Mouse (Mus musculus): ENCODE measurements around the gene Atp6v0e. TPM values are rescaled to one million over a fixed set of nuclear protein-coding genes. Genes with fewer than 3 reads are reported as not detected.

Atp6v0e gene
- polyA plus RNA-seq, 1 experiment from 2014 or later, result 136 TPM

DNA sequence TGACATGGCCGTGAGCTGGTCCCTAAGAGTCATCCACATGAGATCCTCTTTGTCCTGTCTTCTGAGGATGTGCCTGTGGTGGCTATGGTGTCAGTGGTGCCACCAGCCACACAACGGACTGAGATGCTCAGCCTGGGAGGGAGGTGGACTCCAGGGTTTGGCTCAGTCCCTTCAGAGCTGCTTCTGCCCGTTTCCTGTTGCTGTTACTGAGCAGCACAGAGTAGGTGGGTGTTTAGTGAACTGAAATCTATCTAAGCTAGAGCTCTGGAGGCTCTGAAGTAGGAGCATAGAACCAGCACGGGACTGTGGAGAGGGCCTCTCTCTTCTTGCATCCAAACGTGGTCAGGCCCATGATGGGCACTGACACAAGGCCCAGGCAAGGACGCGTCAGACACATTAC lies 28.5 kb upstream of the Atp6v0e start:
- H3K27ac ChIP-seq (ENCODE audit: low read length), result no peak overlapping the region
- 74% methylated on average over 7 of the region's 7 CpGs for WGBS (ENCODE audit: insufficient replicate concordance)

GRCm38 (mm10) chr17:26635951-26636350 lies 27.1 kb upstream of the Atp6v0e start:
- Histone ChIP-seq H3K9me3 (replicated peaks; ENCODE audit: control insufficient read depth, low read length) (no peaks in the 10 kb centered on the region), H3K9ac (ENCODE audit: low read depth, low read length) (no peak overlapping the region), H3K4me1 (ENCODE audit: control insufficient read depth, low read depth, low read length) (peaks cover 4% of the 10 kb centered on the region; the same call in 1 of the 2 replicates), H3K36me3 (ENCODE audit: control insufficient read depth, insufficient read depth) (peaks cover 5% of the 10 kb centered on the region; the same call in 1 of the 2 replicates), H3K27ac (ENCODE audit: low read length) (no peak overlapping the region), H3K4me3 (ENCODE audit: low read depth, low read length) (no peak overlapping the region), H3K4me2 (ENCODE audit: low read depth, low read length) (no peak overlapping the region), H3K27me3 (ENCODE audit: control insufficient read depth, insufficient read depth, low read depth, low read length) (no peaks in the 10 kb centered on the region)
- WGBS (ENCODE audit: insufficient replicate concordance), result 62% methylated on average over 7 of the region's 7 CpGs
- peak; percentile 17; the same call in 1 of the 2 replicates for ATAC-seq (ENCODE audit: low read depth)

More for the DNA sequence above, 28.5 kb upstream of the Atp6v0e start:
- H3K4me2 ChIP-seq (ENCODE audit: low read depth, low read length), result no peak overlapping the region
- H3K27me3 ChIP-seq (ENCODE audit: control insufficient read depth, insufficient read depth, low read depth, low read length), result no peaks in the 10 kb centered on the region
- peaks cover 6% of the 10 kb centered on the region; the same call in 1 of the 2 replicates for H3K36me3 ChIP-seq (ENCODE audit: control insufficient read depth, insufficient read depth)
- H3K9me3 ChIP-seq (replicated peaks; ENCODE audit: control insufficient read depth, low read length), result no peaks in the 10 kb centered on the region
- H3K4me3 ChIP-seq (ENCODE audit: low read depth, low read length), result no peak overlapping the region
- no peak overlapping the region for H3K9ac ChIP-seq (ENCODE audit: low read depth, low read length)
- ATAC-seq (ENCODE audit: low read depth), result no peak
- H3K4me1 ChIP-seq (ENCODE audit: control insufficient read depth, low read depth, low read length), result peaks cover 4% of the 10 kb centered on the region; the same call in 1 of the 2 replicates

GRCm38 (mm10) chr17:26637851-26638250 lies 25.2 kb upstream of the Atp6v0e start:
- Histone ChIP-seq H3K4me3 (ENCODE audit: low read depth, low read length) (no peak overlapping the region), H3K4me1 (ENCODE audit: control insufficient read depth, low read depth, low read length) (peaks cover 4% of the 10 kb centered on the region; the same call in 1 of the 2 replicates), H3K4me2 (ENCODE audit: low read depth, low read length) (no peak overlapping the region), H3K36me3 (ENCODE audit: control insufficient read depth, insufficient read depth) (peaks cover 5% of the 10 kb centered on the region; the same call in 1 of the 2 replicates), H3K9ac (ENCODE audit: low read depth, low read length) (no peak overlapping the region), H3K27me3 (ENCODE audit: control insufficient read depth, insufficient read depth, low read depth, low read length) (no peaks in the 10 kb centered on the region), H3K27ac (ENCODE audit: low read length) (0 out of 2 replicates have a peak overlapping the region, but pooled peaks have one; percentile 24), H3K9me3 (replicated peaks; ENCODE audit: control insufficient read depth, low read length) (no peaks in the 10 kb centered on the region)
- ATAC-seq (ENCODE audit: low read depth), result peak; percentile 81
- 63% methylated on average over 4 of the region's 4 CpGs for WGBS (ENCODE audit: insufficient replicate concordance)

- Histone ChIP-seq H3K4me3 (ENCODE audit: low read depth, low read length) (no peak overlapping the region), H3K4me1 (ENCODE audit: control insufficient read depth, low read depth, low read length) (peaks cover 4% of the 10 kb centered on the region; the same call in 1 of the 2 replicates), H3K9ac (ENCODE audit: low read depth, low read length) (no peak overlapping the region), H3K36me3 (ENCODE audit: control insufficient read depth, insufficient read depth) (peaks cover 5% of the 10 kb centered on the region; the same call in 1 of the 2 replicates), H3K27ac (ENCODE audit: low read length) (0 out of 2 replicates have a peak overlapping the region, but pooled peaks have one; percentile 24), H3K4me2 (ENCODE audit: low read depth, low read length) (no peak overlapping the region), H3K9me3 (replicated peaks; ENCODE audit: control insufficient read depth, low read length) (no peaks in the 10 kb centered on the region), H3K27me3 (ENCODE audit: control insufficient read depth, insufficient read depth, low read depth, low read length) (no peaks in the 10 kb centered on the region)
- peak; percentile 53 for ATAC-seq (ENCODE audit: low read depth)
- 20% methylated on average over 7 of the region's 7 CpGs for WGBS (ENCODE audit: insufficient replicate concordance)
These were observed 24.4 kb upstream of the Atp6v0e start for GRCm38 (mm10) chr17:26638655-26639054.

- Histone ChIP-seq H3K4me2 (ENCODE audit: low read depth, low read length) (no peak overlapping the region), H3K4me3 (ENCODE audit: low read depth, low read length) (no peak overlapping the region), H3K27ac (ENCODE audit: low read length) (no peak overlapping the region), H3K9me3 (replicated peaks; ENCODE audit: control insufficient read depth, low read length) (no peaks in the 10 kb centered on the region), H3K9ac (ENCODE audit: low read depth, low read length) (no peak overlapping the region), H3K4me1 (ENCODE audit: control insufficient read depth, low read depth, low read length) (peaks cover 4% of the 10 kb centered on the region; the same call in 1 of the 2 replicates), H3K36me3 (ENCODE audit: control insufficient read depth, insufficient read depth) (peaks cover 5% of the 10 kb centered on the region; the same call in 1 of the 2 replicates), H3K27me3 (ENCODE audit: control insufficient read depth, insufficient read depth, low read depth, low read length) (no peaks in the 10 kb centered on the region)
- 59% methylated on average over 2 of the region's 2 CpGs for WGBS (ENCODE audit: insufficient replicate concordance)
- no peak for ATAC-seq (ENCODE audit: low read depth)
These were observed 23.2 kb upstream of the Atp6v0e start for GRCm38 (mm10) chr17:26639791-26640190.

GRCm38 (mm10) chr17:26640286-26640740 lies 22.7 kb upstream of the Atp6v0e start:
- no peak for ATAC-seq (ENCODE audit: low read depth)
- 64% methylated on average over 3 of the region's 3 CpGs for WGBS (ENCODE audit: insufficient replicate concordance)

DNA sequence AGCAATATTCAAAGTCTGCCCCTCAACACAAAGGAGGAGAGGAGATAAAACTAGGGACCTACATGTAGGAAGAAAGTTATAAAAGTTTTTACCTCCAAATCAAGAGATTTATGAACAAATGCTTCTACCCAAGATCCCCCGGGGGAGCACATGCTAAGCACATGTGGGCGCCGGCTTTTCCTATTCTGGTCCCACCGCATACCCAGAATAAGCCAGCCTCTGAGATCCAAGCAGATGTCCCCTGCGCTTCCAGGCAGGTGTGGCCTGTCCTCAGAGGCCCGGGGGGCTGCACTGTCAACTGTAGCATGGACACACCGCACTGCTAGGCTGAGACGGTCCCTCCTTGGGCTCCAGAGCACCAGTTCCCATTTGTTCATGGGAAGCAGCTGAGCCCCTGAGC lies 19.6 kb upstream of the Atp6v0e start:
- Histone ChIP-seq H3K36me3 (ENCODE audit: control insufficient read depth, insufficient read depth) (peaks cover 5% of the 10 kb centered on the region; the same call in 1 of the 2 replicates), H3K27me3 (ENCODE audit: control insufficient read depth, insufficient read depth, low read depth, low read length) (no peaks in the 10 kb centered on the region), H3K9me3 (replicated peaks; ENCODE audit: control insufficient read depth, low read length) (no peaks in the 10 kb centered on the region), H3K4me1 (ENCODE audit: control insufficient read depth, low read depth, low read length) (peaks cover under 1% of the 10 kb centered on the region; the same call in 1 of the 2 replicates), H3K9ac (ENCODE audit: low read depth, low read length) (no peak overlapping the region), H3K4me2 (ENCODE audit: low read depth, low read length) (no peak overlapping the region), H3K4me3 (ENCODE audit: low read depth, low read length) (no peak overlapping the region), H3K27ac (ENCODE audit: low read length) (no peak overlapping the region)
- ATAC-seq (ENCODE audit: low read depth), result no peak
- 83% methylated on average over 8 of the region's 8 CpGs for WGBS (ENCODE audit: insufficient replicate concordance)

More at GRCm38 (mm10) chr17:26640286-26640740, 22.7 kb upstream of the Atp6v0e start:
- no peak overlapping the region for H3K4me3 ChIP-seq (ENCODE audit: low read depth, low read length)
- no peaks in the 10 kb centered on the region for H3K9me3 ChIP-seq (replicated peaks; ENCODE audit: control insufficient read depth, low read length)
- no peaks in the 10 kb centered on the region for H3K27me3 ChIP-seq (ENCODE audit: control insufficient read depth, insufficient read depth, low read depth, low read length)
- H3K9ac ChIP-seq (ENCODE audit: low read depth, low read length), result no peak overlapping the region
- peaks cover 4% of the 10 kb centered on the region; the same call in 1 of the 2 replicates for H3K4me1 ChIP-seq (ENCODE audit: control insufficient read depth, low read depth, low read length)
- no peak overlapping the region for H3K27ac ChIP-seq (ENCODE audit: low read length)
- H3K4me2 ChIP-seq (ENCODE audit: low read depth, low read length), result no peak overlapping the region
- H3K36me3 ChIP-seq (ENCODE audit: control insufficient read depth, insufficient read depth), result peaks cover 5% of the 10 kb centered on the region; the same call in 1 of the 2 replicates

DNA sequence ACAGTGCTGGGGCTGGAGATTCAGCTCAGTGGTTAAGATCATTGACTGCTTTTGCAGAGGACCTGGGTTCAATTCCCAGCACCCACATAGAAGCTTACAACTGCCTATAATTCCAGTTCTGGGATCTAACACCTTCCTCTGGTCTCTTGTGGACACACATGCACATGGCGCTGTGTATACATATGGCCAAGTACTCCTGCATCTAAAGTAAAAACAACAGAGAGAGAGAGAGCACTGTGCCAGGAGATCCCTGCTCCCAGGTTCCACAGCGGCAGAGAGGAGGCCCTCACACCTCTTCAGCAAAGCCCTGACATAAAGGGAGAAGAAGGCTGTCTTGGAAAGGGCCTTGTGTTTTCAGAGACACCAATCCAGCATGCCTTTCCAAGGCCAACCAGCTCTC lies 19.0 kb upstream of the Atp6v0e start:
- H3K9ac ChIP-seq (ENCODE audit: low read depth, low read length), result no peak overlapping the region
- H3K4me3 ChIP-seq (ENCODE audit: low read depth, low read length), result no peak overlapping the region
- H3K27ac ChIP-seq (ENCODE audit: low read length), result no peak overlapping the region
- H3K27me3 ChIP-seq (ENCODE audit: control insufficient read depth, insufficient read depth, low read depth, low read length), result no peaks in the 10 kb centered on the region
- no peak overlapping the region for H3K4me2 ChIP-seq (ENCODE audit: low read depth, low read length)
- H3K36me3 ChIP-seq (ENCODE audit: control insufficient read depth, insufficient read depth), result peaks cover 5% of the 10 kb centered on the region
- H3K9me3 ChIP-seq (replicated peaks; ENCODE audit: control insufficient read depth, low read length), result no peaks in the 10 kb centered on the region
- H3K4me1 ChIP-seq (ENCODE audit: control insufficient read depth, low read depth, low read length), result no peaks in the 10 kb centered on the region; the same call in 1 of the 2 replicates
- ATAC-seq (ENCODE audit: low read depth), result no peak
- 84% methylated on average over 2 of the region's 2 CpGs for WGBS (ENCODE audit: insufficient replicate concordance)

All from liver, embryonic 16.5 days (tissue).